Mouse (Mus musculus) layer of hippocampus, adult 18-20 months (tissue): ENCODE data around the gene Khdc1c. TPM values are rescaled to one million over a fixed set of nuclear protein-coding genes. Genes with fewer than 3 reads are reported as not detected.
"Not testable (repeated sequence)": the region's sequence is repeated elsewhere in the genome, so short reads cannot be mapped to it uniquely, and the experiment has no call there.

Experiments used
- DNase-seq, 2 experiments: peaks; one replicate each; pipeline ENCODE4 v3.0.0; 2022; ENCODE audit warnings: low spot score in 2 of 2
- long read RNA-seq: library from polyadenylated mRNA; stranded (forward); transcript quantifications from one replicate; pipeline ENCODE4 v2.0.0, GENCODE M21; 2021
- total RNA-seq, 2 experiments: library from RNA; stranded (reverse); gene quantifications; 2 replicates each; pipeline ENCODE4 v1.2.3; 2021

Khdc1c gene
- total RNA-seq, result not detected
- long read RNA-seq, result 0 reads

DNA sequence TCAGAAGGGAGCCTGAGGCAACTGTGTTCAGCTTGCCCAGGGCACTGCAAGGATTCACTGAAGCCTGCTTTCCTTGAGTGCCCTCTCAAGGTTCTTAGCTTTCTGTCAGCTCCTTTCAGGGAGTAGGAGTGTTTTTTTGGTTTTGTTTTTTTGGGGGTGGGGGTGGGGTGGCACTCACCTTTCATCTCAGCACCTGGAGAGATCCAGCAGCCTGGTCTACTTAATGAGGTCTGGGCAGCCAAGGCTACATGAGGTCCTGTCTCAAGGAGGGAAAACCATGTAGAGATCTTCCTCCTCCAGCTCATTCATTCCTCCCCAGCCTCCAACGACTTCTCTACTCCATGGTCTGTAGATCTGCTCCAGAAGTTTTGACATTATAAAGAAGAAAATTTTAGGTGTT, at the start of gene Khdc1c:
Gene Khdc1c (plus strand): TSS at position 301 of the 400 bp plus-strand sequence.
- not testable (repeated sequence) for DNase-seq

DNA sequence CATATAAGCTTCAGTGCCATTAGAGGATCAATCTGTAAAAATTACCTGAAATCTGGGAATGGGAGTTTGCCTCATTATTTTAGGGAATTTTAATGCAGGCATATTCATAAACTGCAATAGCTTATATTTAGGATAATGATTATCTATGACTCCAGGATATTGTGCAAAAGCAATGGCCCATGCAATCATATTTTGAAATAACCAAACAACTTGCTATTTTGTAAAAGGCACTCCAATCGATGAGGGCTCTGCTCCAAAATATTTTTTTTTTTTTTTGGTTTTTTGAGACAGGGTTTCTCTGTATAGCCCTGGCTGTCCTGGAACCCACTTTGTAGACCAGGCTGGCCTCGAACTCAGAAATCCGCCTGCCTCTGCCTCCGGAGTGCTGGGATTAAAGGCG, 47.9 kb upstream of the Khdc1c start:
- DNase-seq, result not testable (repeated sequence)

GRCm38 (mm10) chr1:21321656-21322055, 46.5 kb upstream of the Khdc1c start:
- DNase-seq, result no peak

DNA sequence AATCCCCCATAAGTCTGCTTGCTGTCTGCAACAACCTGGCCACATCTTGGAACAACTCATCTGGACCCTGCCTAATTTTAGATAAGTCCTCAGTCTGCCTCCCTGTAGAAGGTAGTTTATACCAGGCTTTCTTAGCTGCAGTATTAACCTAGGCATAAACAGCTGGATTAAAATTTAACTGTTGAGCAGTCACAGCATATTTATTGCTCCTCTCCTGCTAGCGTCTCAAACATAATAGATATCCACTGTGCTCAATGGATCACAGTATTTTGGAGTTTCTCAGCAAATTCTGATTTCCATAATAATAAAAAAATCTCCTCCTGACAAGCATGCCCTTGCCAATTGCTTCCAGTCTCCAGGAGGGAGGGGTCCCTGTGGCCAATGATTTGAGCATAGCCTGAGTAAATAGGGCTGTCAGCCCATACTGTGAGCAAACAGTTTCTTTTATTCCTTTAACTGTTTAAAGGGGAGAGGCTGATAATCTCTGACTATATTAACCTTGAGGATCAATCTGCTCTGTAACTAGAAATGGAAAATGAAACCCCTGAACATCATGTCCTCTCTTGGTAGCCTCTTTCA, 44.0 kb upstream of the Khdc1c start:
- DNase-seq, result no peak

DNA sequence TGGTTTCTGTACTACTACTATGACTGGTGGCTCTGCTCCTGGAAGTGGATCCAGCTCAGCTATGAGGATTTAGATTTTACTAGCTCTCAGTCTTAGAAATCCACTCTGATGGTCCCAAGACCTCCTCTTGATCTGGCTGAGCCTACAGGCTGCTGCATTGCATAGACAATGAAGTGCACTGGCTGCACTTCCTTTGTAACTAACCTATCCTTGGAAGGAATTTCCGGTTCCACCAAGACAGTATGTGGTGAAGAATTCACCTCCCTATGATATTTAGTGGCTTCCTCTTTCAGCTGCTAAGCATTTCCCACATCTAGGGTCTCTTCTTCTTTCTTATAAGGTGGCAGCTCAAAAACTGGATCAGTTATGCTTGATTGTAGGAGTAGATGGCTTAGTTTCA, 43.5 kb upstream of the Khdc1c start:
- no peak for DNase-seq

DNA sequence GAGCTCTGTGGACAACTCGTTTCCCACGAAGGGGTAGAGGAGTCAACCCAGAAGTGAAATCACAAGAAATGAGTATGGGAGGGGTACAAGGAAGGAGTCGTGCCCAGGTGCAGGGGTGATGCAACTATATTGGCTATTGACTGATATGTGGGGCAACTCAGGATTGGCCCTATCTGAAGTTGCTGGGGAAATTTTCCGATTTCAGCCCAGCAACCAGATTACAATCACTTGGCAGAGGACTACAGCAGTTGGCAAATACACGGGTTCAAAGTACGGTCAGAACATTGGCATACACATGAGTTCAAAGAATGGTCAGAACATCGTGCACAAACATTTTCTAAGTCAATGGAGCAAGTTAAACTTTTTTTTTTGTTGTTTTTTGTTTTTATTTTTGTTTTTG, 41.4 kb upstream of the Khdc1c start:
- no peak for DNase-seq

- not testable (repeated sequence) for DNase-seq
Observed at GRCm38 (mm10) chr1:21331161-21331560, 37.0 kb upstream of the Khdc1c start.

GRCm38 (mm10) chr1:21333222-21333973, 34.7 kb upstream of the Khdc1c start:
- no peak for DNase-seq

DNA sequence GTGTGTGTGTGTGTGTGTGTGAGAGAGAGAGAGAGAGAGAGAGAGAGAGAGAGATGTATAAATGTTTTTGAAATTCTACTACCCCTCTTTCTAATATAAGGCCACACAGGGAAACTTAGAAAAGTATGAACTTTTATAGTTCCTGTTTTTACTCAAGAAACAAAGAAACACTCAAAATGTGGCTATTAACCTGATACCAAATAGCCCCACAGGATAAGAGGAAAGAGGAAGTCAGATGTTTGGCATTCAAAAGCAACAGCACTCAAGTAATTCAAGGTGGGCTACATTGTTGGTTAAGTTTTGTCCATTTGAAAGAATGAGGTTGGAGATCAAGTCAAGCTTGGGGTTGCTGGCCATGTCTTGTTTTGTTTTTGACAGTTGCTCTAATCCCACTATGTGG, 32.3 kb upstream of the Khdc1c start:
- no peak for DNase-seq

- no peak for DNase-seq
Observed at GRCm38 (mm10) chr1:21340745-21341144, 27.4 kb upstream of the Khdc1c start.

GRCm38 (mm10) chr1:21344253-21344652, 23.9 kb upstream of the Khdc1c start:
- DNase-seq, result peak; percentile 27 to 67

GRCm38 (mm10) chr1:21344752-21345151, 23.4 kb upstream of the Khdc1c start:
- DNase-seq, result not testable (repeated sequence)

DNA sequence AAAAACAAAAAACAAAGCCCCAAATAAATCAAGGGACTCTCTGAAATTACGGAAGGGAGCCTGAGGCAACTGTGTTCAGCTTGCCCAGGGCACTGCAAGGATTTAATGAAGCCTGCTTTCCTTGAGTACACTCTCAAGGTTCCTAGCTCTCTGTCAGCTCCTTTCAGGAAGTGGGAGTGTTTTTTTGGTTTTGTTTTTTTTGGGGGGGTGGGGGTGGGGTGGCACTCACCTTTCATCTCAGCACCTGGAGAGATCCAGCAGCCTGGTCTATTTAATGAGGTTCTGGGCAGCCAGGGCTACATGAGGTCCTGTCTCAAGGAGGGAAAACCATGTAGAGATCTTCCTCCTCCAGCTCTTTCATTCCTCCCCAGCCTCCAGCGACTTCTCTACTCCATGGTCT, 18.8 kb upstream of the Khdc1c start, which contains the start of gene Khdc1a:
Gene Khdc1a (plus strand): TSS at position 301 of the 400 bp plus-strand sequence.
- no peak for DNase-seq

- DNase-seq, result no peak
Observed at GRCm38 (mm10) chr1:21383256-21383655, 15.1 kb downstream of the Khdc1c start, which contains the start of gene Khdc1b. Gene Khdc1b (plus strand): TSS chr1:21383556.

GRCm38 (mm10) chr1:21391138-21391671, 23.1 kb downstream of the Khdc1c start:
- no peak for DNase-seq

- no peak for DNase-seq
Observed at GRCm38 (mm10) chr1:21402804-21403203, 34.7 kb downstream of the Khdc1c start.

GRCm38 (mm10) chr1:21407266-21407665, 39.1 kb downstream of the Khdc1c start:
- DNase-seq, result no peak

DNA sequence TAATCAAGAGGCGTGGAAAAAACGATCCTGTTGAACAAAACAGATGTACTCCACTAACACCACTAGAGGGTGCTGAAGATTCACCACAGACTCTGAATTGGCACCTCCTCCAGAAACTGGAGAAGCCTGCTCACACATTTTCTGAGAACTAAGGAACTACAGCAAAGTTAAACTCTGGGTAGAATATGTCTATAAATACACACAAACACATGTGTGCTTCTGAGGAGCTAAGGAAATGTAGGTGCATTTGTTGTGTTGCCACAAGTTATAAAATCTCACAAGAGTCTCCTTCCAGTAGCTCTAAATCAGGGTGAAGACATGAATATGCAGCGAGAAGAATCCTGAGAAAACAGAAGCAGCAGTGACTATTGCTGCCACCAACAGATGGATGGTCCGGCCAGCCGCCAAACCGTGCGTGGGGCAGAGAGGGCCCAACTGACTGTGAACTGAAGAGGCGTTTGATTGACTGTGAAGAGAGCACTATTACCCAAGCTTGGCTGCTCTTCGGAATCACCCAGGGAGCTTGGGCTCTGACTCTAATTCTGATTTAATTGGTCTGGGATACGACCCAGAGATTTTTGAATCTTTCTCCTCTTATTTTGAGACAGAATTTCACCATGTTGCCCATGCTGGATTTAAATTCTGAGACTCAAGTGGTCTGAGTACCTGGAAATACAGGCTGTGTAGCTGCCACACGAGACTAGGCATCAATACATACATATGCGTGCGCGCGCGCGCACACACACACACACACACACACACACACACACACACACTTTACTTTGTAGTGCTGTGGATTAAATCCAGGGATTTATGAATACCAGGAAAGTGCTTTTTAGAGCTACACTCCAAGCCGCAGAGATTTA, 43.4 kb downstream of the Khdc1c start:
- peak; percentile 62 to 80 for DNase-seq

- no peak for DNase-seq
Observed at GRCm38 (mm10) chr1:21412197-21412555, 44.0 kb downstream of the Khdc1c start.

DNA sequence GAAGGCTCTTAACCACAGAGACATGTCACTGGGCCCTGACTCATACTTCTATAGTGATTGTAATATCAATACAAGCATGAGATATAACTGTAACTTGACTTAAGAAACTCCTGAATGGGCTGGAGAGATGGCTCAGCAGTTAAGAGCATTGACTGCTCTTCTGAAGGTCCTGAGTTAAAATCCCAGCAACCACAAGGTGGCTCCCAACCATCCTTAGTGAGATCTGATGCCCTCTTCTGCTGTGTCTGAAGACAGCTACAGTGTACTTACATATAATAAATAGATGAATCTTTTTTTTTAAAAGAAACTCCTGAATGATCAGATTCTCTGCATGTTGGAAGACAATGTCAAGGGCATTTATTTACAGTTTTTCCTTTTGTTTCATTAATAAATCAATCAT, 51.2 kb downstream of the Khdc1c start:
- DNase-seq, result peak in 1 of 2 experiments; percentile 61
